Mouse (Mus musculus): ENCODE results near the gene Nr1h3.

GRCm38 (mm10) chr2:91163532-91163931 is 39.1 kb downstream of the Nr1h3 start:
- TF ChIP-seq CTCF (IDR thresholded peaks at IDR 0.05; ENCODE audit: control insufficient read depth, insufficient read depth, low read length) (no peak), POLR2A (IDR thresholded peaks at IDR 0.05; ENCODE audit: borderline replicate concordance, control insufficient read depth, low read depth, low read length) (no peak)
